Mouse (Mus musculus): Measurements from ENCODE around the gene Nrsn2. TPM values are rescaled to one million over a fixed set of nuclear protein-coding genes. Genes with fewer than 3 reads are reported as not detected.

The Nrsn2 gene
- total and polyA plus RNA-seq, 3 experiments, result not detected

DNA sequence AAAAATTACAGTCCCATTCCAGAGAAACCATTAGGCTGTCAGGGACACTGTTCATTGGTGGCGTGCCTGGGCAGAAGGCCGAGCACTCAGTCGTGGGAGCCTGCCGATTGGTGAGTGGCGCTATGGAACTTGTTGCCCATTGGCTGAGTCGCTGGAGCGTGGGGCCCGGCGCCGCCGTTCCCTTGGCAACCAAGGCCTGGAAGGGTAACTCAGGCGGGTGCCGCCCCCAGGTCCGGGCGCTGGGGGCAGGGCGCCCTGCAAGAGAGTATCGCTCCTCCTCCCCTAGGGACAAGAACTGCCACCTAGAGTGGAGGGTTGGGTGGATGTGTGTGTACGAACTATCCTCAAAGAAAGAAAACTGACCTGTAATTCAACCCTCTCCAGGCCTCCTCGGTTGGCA is 29.7 kb upstream of the Nrsn2 start:
- TF ChIP-seq SIN3A (IDR thresholded peaks at IDR 0.05; ENCODE audit: low read length) (no peak), CHD2 (IDR thresholded peaks at IDR 0.05; ENCODE audit: low read length) (peak; percentile 56; the same call in 1 of the 2 replicates), MXI1 (IDR thresholded peaks at IDR 0.05; ENCODE audit: low read depth, low read length) (peak; percentile 85)
- dilution Hi-C loops (cut with MboI; ENCODE audit: extremely low pct_ligation_motif_present, extremely low pct_unique_long_range_greater_than_20kb, low sequenced_read_pairs), result no loop called here
- H3K4me1 ChIP-seq (ENCODE audit: control insufficient read depth in 1 of 2, insufficient read depth in 2 of 2), result peaks cover 3 to 9% of the 10 kb centered on the region in 2 experiments; a peak in 3 of 4 replicates
- H3K79me2 ChIP-seq (replicated peaks; ENCODE audit: control insufficient read depth, extremely low read depth, insufficient read depth, poor library complexity, severe bottlenecking), result no peaks in the 10 kb centered on the region
- no peaks in the 10 kb centered on the region for H3K9me3 ChIP-seq (replicated peaks; ENCODE audit: low read length)
- peak overlapping the region; percentile 45 for H3K4me2 ChIP-seq (ENCODE audit: insufficient read depth, low read depth, poor library complexity, severe bottlenecking)
- DNase-seq (ENCODE audit: extremely low read depth), result peak; percentile 80
- no peak overlapping the region for H3K4me3 ChIP-seq (replicated peaks in 1 of 3; ENCODE audit: low read depth in 2 of 3, low read length in 2 of 3, poor library complexity in 1 of 3)
- no peaks in the 10 kb centered on the region for H3K36me3 ChIP-seq (replicated peaks in 1 of 2; ENCODE audit: control insufficient read depth in 1 of 2, insufficient read depth in 1 of 2, low read length in 1 of 2)
- H3K9ac ChIP-seq (ENCODE audit: insufficient read depth, low read depth), result 0 out of 2 replicates have a peak overlapping the region, but pooled peaks have one; percentile 7
- peaks cover 37% of the 10 kb centered on the region for H3K27me3 ChIP-seq (replicated peaks)
- no peak overlapping the region for H3K27ac ChIP-seq (ENCODE audit: insufficient read depth, low read depth)
- in situ Hi-C loops (cut with MboI; ENCODE audit: low pct_ligation_motif_present, low pct_unique_long_range_greater_than_20kb, low sequenced_read_pairs), result no loop called here

- Histone ChIP-seq H3K27me3 (replicated peaks) (peaks cover 15% of the 10 kb centered on the region), H3K79me2 (replicated peaks; ENCODE audit: control insufficient read depth, extremely low read depth, insufficient read depth, poor library complexity, severe bottlenecking) (no peaks in the 10 kb centered on the region), H3K36me3 (replicated peaks in 1 of 2; ENCODE audit: control insufficient read depth in 1 of 2, insufficient read depth in 1 of 2, low read length in 1 of 2) (no peaks in the 10 kb centered on the region), H3K4me1 (ENCODE audit: control insufficient read depth in 1 of 2, insufficient read depth in 2 of 2) (no peaks in the 10 kb centered on the region), H3K27ac (ENCODE audit: insufficient read depth, low read depth) (no peak overlapping the region), H3K4me3 (replicated peaks in 1 of 3; ENCODE audit: low read depth in 2 of 3, low read length in 2 of 3, poor library complexity in 1 of 3) (no peak overlapping the region), H3K4me2 (ENCODE audit: insufficient read depth, low read depth, poor library complexity, severe bottlenecking) (0 out of 2 replicates have a peak overlapping the region, but pooled peaks have one; percentile 55), H3K9ac (ENCODE audit: insufficient read depth, low read depth) (no peak overlapping the region), H3K9me3 (replicated peaks; ENCODE audit: low read length) (peaks cover 34% of the 10 kb centered on the region)
- dilution Hi-C loops (cut with MboI; ENCODE audit: extremely low pct_ligation_motif_present, extremely low pct_unique_long_range_greater_than_20kb, low sequenced_read_pairs), result no loop called here
- no peak for TF ChIP-seq BHLHE40 (IDR thresholded peaks at IDR 0.05; ENCODE audit: low read depth, low read length)
- TF ChIP-seq SMC3 (IDR thresholded peaks at IDR 0.05; ENCODE audit: low read depth, low read length), result no peak
- no peak for TF ChIP-seq KAT2A (IDR thresholded peaks at IDR 0.05; ENCODE audit: insufficient replicate concordance, low read length)
- no peak for TF ChIP-seq MAZ (IDR thresholded peaks at IDR 0.05; ENCODE audit: low read depth, low read length)
- TF ChIP-seq ZKSCAN1 (IDR thresholded peaks at IDR 0.05; ENCODE audit: borderline replicate concordance, low read depth, low read length), result no peak
- no peak for TF ChIP-seq MEF2A (IDR thresholded peaks at IDR 0.05; ENCODE audit: borderline replicate concordance, low read depth, low read length)
- TF ChIP-seq CTCF (conservative IDR thresholded peaks at IDR 0.05 in 1 of 2, IDR thresholded peaks at IDR 0.05 in 1 of 2; ENCODE audit: low read depth in 2 of 2, low read length in 2 of 2), result no peak
- no peak for TF ChIP-seq ZC3H11A (IDR thresholded peaks at IDR 0.05; ENCODE audit: low read depth, low read length)
- no peak for TF ChIP-seq ZMIZ1 (IDR thresholded peaks at IDR 0.05; ENCODE audit: low read depth, low read length)
- no peak for TF ChIP-seq ZNF384 (IDR thresholded peaks at IDR 0.05; ENCODE audit: low read depth, low read length)
- TF ChIP-seq JUN (IDR thresholded peaks at IDR 0.05; ENCODE audit: insufficient read depth, low read depth, low read length), result no peak
- no peak for TF ChIP-seq TBP (conservative IDR thresholded peaks at IDR 0.05; ENCODE audit: low read depth, low read length)
- no peak for TF ChIP-seq NELFE (IDR thresholded peaks at IDR 0.05; ENCODE audit: low read depth, low read length)
- TF ChIP-seq POLR2A (IDR thresholded peaks at IDR 0.05; ENCODE audit: low read depth, low read length), result no peak
- no peak for TF ChIP-seq MAFK (IDR thresholded peaks at IDR 0.05; ENCODE audit: insufficient replicate concordance, low read length)
- no peak for TF ChIP-seq HCFC1 (IDR thresholded peaks at IDR 0.05; ENCODE audit: low read depth, low read length)
- no peak for TF ChIP-seq JUND (conservative IDR thresholded peaks at IDR 0.05; ENCODE audit: low read depth, low read length)
- no peak for TF ChIP-seq UBTF (IDR thresholded peaks at IDR 0.05; ENCODE audit: low read depth, low read length)
- no peak for TF ChIP-seq ELF1 (IDR thresholded peaks at IDR 0.05; ENCODE audit: low read depth, low read length)
- in situ Hi-C loops (cut with MboI; ENCODE audit: low pct_ligation_motif_present, low pct_unique_long_range_greater_than_20kb, low sequenced_read_pairs), result no loop called here
- DNase-seq (ENCODE audit: extremely low read depth), result no peak
These were observed 22.7 kb upstream of the Nrsn2 start for GRCm38 (mm10) chr2:152399122-152399542.
